Mouse (Mus musculus): ENCODE measurements around the gene Fbxw11.

- TF ChIP-seq EP300 (IDR thresholded peaks at IDR 0.05; ENCODE audit: insufficient read depth, low read depth, low read length) (no peak), CTCF (IDR thresholded peaks at IDR 0.05) (no peak)
Measured at GRCm38 (mm10) chr11:32715970-32716369, 73.4 kb downstream of the Fbxw11 start.

Data from heart, adult 2 months (tissue).